Mouse (Mus musculus): ENCODE measurements around the gene 1700123O20Rik.
A peak's percentile ranks its signal among the peaks of the same experiment; 100 is the strongest.

The 1700123O20Rik gene

GRCm38 (mm10) chr14:54727565-54727964 is 41.5 kb downstream of the 1700123O20Rik start:
- no peak for DNase-seq

- DNase-seq, result no peak
These were observed 43.0 kb downstream of the 1700123O20Rik start for GRCm38 (mm10) chr14:54728823-54729653.

- DNase-seq, result peak in 1 of 2 experiments; percentile 65
These were observed 44.3 kb downstream of the 1700123O20Rik start for GRCm38 (mm10) chr14:54730305-54730704.

GRCm38 (mm10) chr14:54732206-54732605 is 46.2 kb downstream of the 1700123O20Rik start:
- no peak for DNase-seq

- no peak for DNase-seq
These were observed 48.0 kb downstream of the 1700123O20Rik start for GRCm38 (mm10) chr14:54734004-54734403.

- no peak for DNase-seq
These were observed 49.2 kb downstream of the 1700123O20Rik start for GRCm38 (mm10) chr14:54735221-54735620.

- DNase-seq, result no peak
These were observed 50.8 kb downstream of the 1700123O20Rik start for GRCm38 (mm10) chr14:54736555-54737552.

- no peak for DNase-seq
These were observed 51.6 kb downstream of the 1700123O20Rik start for GRCm38 (mm10) chr14:54737634-54738033.
